Mouse (Mus musculus) embryonic facial prominence, embryonic 14.5 days (tissue): Measurements from ENCODE around the gene Hao2. TPM values are rescaled to one million over a fixed set of nuclear protein-coding genes. Genes with fewer than 3 reads are reported as not detected.

ENCODE experiments used
- ATAC-seq: fragments of 200-750 bp; cut with Nextera tagmentation; 2 replicates; pipeline ENCODE4 v1.8.0; 2017; ENCODE audit warnings: low read depth, moderate number of reproducible peaks, moderate TSS enrichment
- DNase-seq: peaks from one replicate; pipeline ENCODE4 v3.0.0-alpha.2; 2015; ENCODE audit warnings: low spot score
- H3K27ac ChIP-seq: fragments of 300-500 bp; sonication (generic); replicated peaks from 2 replicates; pipeline ENCODE4 v1.5.1; 2014; ENCODE audit warnings: low read depth, mild to moderate bottlenecking, low read length, moderate library complexity
- H3K27me3 ChIP-seq: fragments of 300-500 bp; sonication (generic); replicated peaks from 2 replicates; pipeline ENCODE4 v1.6.1; 2014; ENCODE audit warnings: low read length; ENCODE audit not compliant: control insufficient read depth, insufficient read depth
- H3K36me3 ChIP-seq: fragments of 300-500 bp; sonication (generic); 2 replicates; pipeline ENCODE4 v1.6.1; 2014; ENCODE audit warnings: low read length, mixed read lengths; ENCODE audit not compliant: control insufficient read depth, insufficient read depth
- H3K4me1 ChIP-seq: fragments of 300-500 bp; sonication (generic); 2 replicates; pipeline ENCODE4 v1.6.1; 2014; ENCODE audit warnings: antibody characterized with exemption, low read length; ENCODE audit not compliant: control insufficient read depth, insufficient read depth
- H3K4me2 ChIP-seq: fragments of 300-500 bp; sonication (generic); 2 replicates; pipeline ENCODE4 v1.6.1; 2014; ENCODE audit warnings: low read depth, mild to moderate bottlenecking, low read length, moderate library complexity, mixed read lengths
- H3K4me3 ChIP-seq: fragments of 300-500 bp; sonication (generic); 2 replicates; pipeline ENCODE4 v1.5.1; 2014; ENCODE audit warnings: low read depth, mild to moderate bottlenecking, low read length
- H3K9ac ChIP-seq: fragments of 300-500 bp; sonication (generic); 2 replicates; pipeline ENCODE4 v1.6.1; 2014; ENCODE audit warnings: low read depth, mild to moderate bottlenecking, low read length, moderate library complexity, mixed read lengths
- H3K9me3 ChIP-seq: fragments of 300-500 bp; sonication (generic); 2 replicates; pipeline ENCODE4 v1.6.1; 2016; ENCODE audit warnings: low read length; ENCODE audit not compliant: control insufficient read depth
- whole genome bisulfite sequencing: fragments of 180-500 bp; shearing (Covaris S2); extraction: QIAGEN DNeasy Blood & Tissue Kit; methylation state at CpG from one replicate; pipeline ENCODE4 v1.1.7; 2014; 5-methylcytosine and 5-hydroxymethylcytosine counted together
- polyA plus RNA-seq: library from polyadenylated mRNA; unstranded; fragments of >200 nt; fragmentation: Nextera tagmentation; extraction: Ambion mirVana; gene quantifications from 2 replicates; pipeline ENCODE4 v1.2.1, GENCODE M21; 2014

The Hao2 gene
- polyA plus RNA-seq, 1 experiment from 2014 or later: not detected

- no peaks in the 10 kb centered on the region for H3K36me3 ChIP-seq
- WGBS: 87% methylated on average over 3 of the region's 3 CpGs
These were observed 27.4 kb upstream of the Hao2 start for GRCm38 (mm10) chr3:98920417-98920816.

GRCm38 (mm10) chr3:98917260-98917659 is 24.2 kb upstream of the Hao2 start:
- Histone ChIP-seq H3K4me2 (no peak overlapping the region), H3K4me1 (no peaks in the 10 kb centered on the region), H3K4me3 (no peak overlapping the region), H3K9me3 (no peaks in the 10 kb centered on the region), H3K9ac (no peak overlapping the region), H3K27ac (no peak overlapping the region), H3K36me3 (no peaks in the 10 kb centered on the region), H3K27me3 (no peaks in the 10 kb centered on the region)
- DNase-seq (no peak), ATAC-seq (no peak)
- WGBS: 100% methylated on average over 1 of the region's 1 CpGs

More at GRCm38 (mm10) chr3:98920417-98920816, 27.4 kb upstream of the Hao2 start:
- Histone ChIP-seq H3K9me3 (no peaks in the 10 kb centered on the region), H3K4me3 (no peak overlapping the region), H3K4me1 (no peaks in the 10 kb centered on the region), H3K9ac (no peak overlapping the region), H3K27me3 (no peaks in the 10 kb centered on the region), H3K4me2 (no peak overlapping the region), H3K27ac (no peak overlapping the region)
- no peak for ATAC-seq
- no peak for DNase-seq

- Histone ChIP-seq H3K4me1 (no peaks in the 10 kb centered on the region), H3K27me3 (no peaks in the 10 kb centered on the region), H3K36me3 (no peaks in the 10 kb centered on the region), H3K4me2 (no peak overlapping the region), H3K9ac (no peak overlapping the region), H3K4me3 (no peak overlapping the region), H3K9me3 (no peaks in the 10 kb centered on the region), H3K27ac (no peak overlapping the region)
- no peak for ATAC-seq
- WGBS: 80% methylated on average over 2 of the region's 2 CpGs
- no peak for DNase-seq
These were observed 23.8 kb upstream of the Hao2 start for GRCm38 (mm10) chr3:98916856-98917255.

GRCm38 (mm10) chr3:98915659-98916058 is 22.6 kb upstream of the Hao2 start:
- Histone ChIP-seq H3K9me3 (no peaks in the 10 kb centered on the region), H3K27me3 (no peaks in the 10 kb centered on the region), H3K36me3 (no peaks in the 10 kb centered on the region), H3K4me1 (no peaks in the 10 kb centered on the region), H3K27ac (no peak overlapping the region), H3K9ac (no peak overlapping the region), H3K4me2 (no peak overlapping the region), H3K4me3 (no peak overlapping the region)
- DNase-seq (peak; percentile 53), ATAC-seq (no peak)
- WGBS: 6% methylated on average over 4 of the region's 4 CpGs

- no peak overlapping the region for H3K9ac ChIP-seq
- no peaks in the 10 kb centered on the region for H3K9me3 ChIP-seq
- ATAC-seq (no peak), DNase-seq (peak; percentile 54)
- H3K4me1 ChIP-seq: no peaks in the 10 kb centered on the region
- H3K4me3 ChIP-seq: no peak overlapping the region
- no peak overlapping the region for H3K27ac ChIP-seq
- WGBS: 65% methylated on average over 6 of the region's 6 CpGs
- H3K4me2 ChIP-seq: no peak overlapping the region
- H3K27me3 ChIP-seq: no peaks in the 10 kb centered on the region
- H3K36me3 ChIP-seq: no peaks in the 10 kb centered on the region
These were observed 20.6 kb upstream of the Hao2 start for GRCm38 (mm10) chr3:98913591-98913990.

GRCm38 (mm10) chr3:98897606-98898005 is 4.6 kb upstream of the Hao2 start:
- no peaks in the 10 kb centered on the region for H3K36me3 ChIP-seq
- no peaks in the 10 kb centered on the region for H3K27me3 ChIP-seq
- no peak overlapping the region for H3K4me2 ChIP-seq
- no peak for ATAC-seq
- H3K27ac ChIP-seq: no peak overlapping the region
- WGBS: 92% methylated on average over 2 of the region's 2 CpGs
- no peak overlapping the region for H3K9ac ChIP-seq
- H3K4me1 ChIP-seq: no peaks in the 10 kb centered on the region
- H3K4me3 ChIP-seq: no peak overlapping the region
- no peak for DNase-seq
- H3K9me3 ChIP-seq: no peaks in the 10 kb centered on the region

- H3K4me3 ChIP-seq: peak overlapping the region; percentile 15; the same call in 1 of the 2 replicates
- H3K4me2 ChIP-seq: peak overlapping the region; percentile 38
- no peak overlapping the region for H3K27ac ChIP-seq
- ATAC-seq: no peak
- no peaks in the 10 kb centered on the region for H3K27me3 ChIP-seq
- H3K4me1 ChIP-seq: no peaks in the 10 kb centered on the region
- no peak overlapping the region for H3K9ac ChIP-seq
- H3K36me3 ChIP-seq: no peaks in the 10 kb centered on the region
- DNase-seq: peak; percentile 78
- WGBS: 37% methylated on average over 10 of the region's 10 CpGs
- no peaks in the 10 kb centered on the region for H3K9me3 ChIP-seq
These were observed 2.1 kb upstream of the Hao2 start for GRCm38 (mm10) chr3:98895071-98895601.

- no peaks in the 10 kb centered on the region for H3K9me3 ChIP-seq
- no peaks in the 10 kb centered on the region for H3K27me3 ChIP-seq
- H3K9ac ChIP-seq: no peak overlapping the region
- DNase-seq (no peak), ATAC-seq (no peak)
- no peaks in the 10 kb centered on the region for H3K36me3 ChIP-seq
- no peak overlapping the region for H3K4me3 ChIP-seq
- H3K4me1 ChIP-seq: no peaks in the 10 kb centered on the region
- H3K4me2 ChIP-seq: no peak overlapping the region
- no peak overlapping the region for H3K27ac ChIP-seq
- 80% methylated on average over 4 of the region's 4 CpGs for WGBS
These were observed 2.6 kb downstream of the Hao2 start for GRCm38 (mm10) chr3:98890430-98890829.

GRCm38 (mm10) chr3:98888206-98888605 is 4.8 kb downstream of the Hao2 start:
- no peak overlapping the region for H3K27ac ChIP-seq
- H3K9me3 ChIP-seq: no peaks in the 10 kb centered on the region
- no peaks in the 10 kb centered on the region for H3K27me3 ChIP-seq
- H3K4me1 ChIP-seq: no peaks in the 10 kb centered on the region
- no peaks in the 10 kb centered on the region for H3K36me3 ChIP-seq
- H3K4me2 ChIP-seq: no peak overlapping the region
- no peak for ATAC-seq
- H3K4me3 ChIP-seq: no peak overlapping the region
- WGBS: 73% methylated on average over 2 of the region's 2 CpGs
- H3K9ac ChIP-seq: no peak overlapping the region
- DNase-seq: no peak
